Mouse (Mus musculus) G1E (cell line): Measurements from ENCODE around the gene Usp40.
A peak's percentile ranks its signal among the peaks of the same experiment; 100 is the strongest.

Source experiments
- CTCF ChIP-seq: IDR thresholded peaks from 2 replicates; pipeline ENCODE4 v1.5.1; 2012; ENCODE audit warnings: low read depth, low read length, inconsistent platforms, mixed read lengths
- POLR2AphosphoS5 ChIP-seq: IDR thresholded peaks from 2 replicates; pipeline ENCODE4 v1.6.1; 2012; ENCODE audit warnings: low read depth, low read length, inconsistent platforms; ENCODE audit not compliant: insufficient replicate concordance

DNA sequence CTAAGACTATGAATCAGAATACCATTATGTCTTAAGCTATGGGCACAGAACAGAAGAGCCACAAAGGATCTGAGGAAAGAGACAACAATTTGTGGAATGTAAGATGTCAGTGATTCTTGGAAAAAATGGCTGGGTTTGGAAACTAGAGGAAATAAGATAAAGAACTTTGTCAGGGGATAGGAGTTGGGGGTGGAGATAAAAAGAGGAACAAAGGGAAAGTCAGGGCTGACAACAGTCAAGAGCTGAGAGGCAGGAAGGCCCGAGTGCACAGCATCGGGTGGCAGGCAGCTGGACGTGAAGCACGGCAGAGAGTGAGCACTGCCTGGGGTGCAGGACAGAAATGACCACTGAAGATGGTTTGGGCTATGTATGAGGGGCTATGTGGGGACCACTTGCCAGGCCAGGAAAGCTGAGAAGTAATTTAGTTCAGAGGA, 48.3 kb downstream of the Usp40 start:
- TF ChIP-seq POLR2AphosphoS5: peak; percentile 76; the same call in 1 of the 2 replicates
- no peak for TF ChIP-seq CTCF
